Mouse (Mus musculus): Measurements from ENCODE around the gene Ppil6.

DNA sequence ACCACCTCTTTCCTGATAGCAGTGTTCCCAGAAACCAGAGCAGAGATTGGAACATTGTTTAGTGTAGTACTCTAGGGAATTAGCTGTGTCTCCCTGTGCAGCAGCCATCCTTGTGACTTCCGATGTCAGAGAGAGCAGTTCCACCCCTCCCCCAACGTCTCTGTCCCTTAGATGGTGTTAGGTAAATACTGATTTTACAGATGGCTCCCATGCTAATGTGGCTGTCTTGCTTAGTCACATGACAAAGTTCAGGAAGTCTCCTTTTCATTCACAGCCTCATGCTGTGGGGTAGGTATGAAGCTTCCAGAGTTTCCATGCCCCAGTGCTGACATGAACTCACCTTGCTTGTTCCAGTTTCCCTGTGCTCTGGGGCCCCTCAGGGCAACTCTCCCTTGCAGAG is 29.7 kb upstream of the Ppil6 start:
- TF ChIP-seq POLR2A (IDR thresholded peaks at IDR 0.05; ENCODE audit: insufficient read depth, low read depth, low read length) (no peak), CTCF (IDR thresholded peaks at IDR 0.05; ENCODE audit: insufficient read depth, low read depth, low read length) (no peak)

All from olfactory bulb, adult 2 months (tissue).